ENCODE assay signal across 24 mouse cellular contexts in the genomic region with DNA sequence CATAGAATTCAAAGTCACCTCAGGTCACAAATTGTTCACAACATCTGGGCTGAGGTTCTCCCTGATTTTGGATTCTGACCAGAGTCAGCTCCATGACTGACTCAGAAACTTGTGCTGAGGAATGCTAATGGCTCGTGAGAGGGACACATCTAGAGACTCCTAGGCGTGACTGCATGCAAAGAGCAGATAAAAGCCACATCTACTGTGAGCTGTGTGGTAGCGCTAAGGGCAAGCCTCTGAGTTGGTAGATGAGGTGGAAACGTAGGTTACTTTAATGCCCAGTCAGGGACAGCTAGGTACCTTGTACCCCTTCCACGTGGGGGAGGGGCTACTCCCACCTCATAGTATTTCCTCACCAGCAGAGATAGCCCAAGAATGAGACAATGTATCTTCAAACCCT. TPM values are rescaled to one million over a fixed set of nuclear protein-coding genes. Genes with fewer than 3 reads are reported as not detected.
"Had no signal": no experiment of that assay in that cellular context is flagged by ENCODE, and none has a peak within 500 bp of the region (broad histone marks: within the 10 kb centered on the region; RNA-seq: fewer than 3 reads in every experiment).

No protein-coding gene starts in this region.

- H3K36me3 ChIP-seq: hindbrain, embryonic 15.5 days; kidney, embryonic 15.5 days; lung, embryonic 15.5 days; midbrain, embryonic 10.5 days; midbrain, embryonic 13.5 days; neural tube, embryonic 13.5 days had no signal

- H3K9ac ChIP-seq: hindbrain, embryonic 15.5 days; kidney, embryonic 15.5 days; lung, embryonic 15.5 days; midbrain, embryonic 13.5 days; neural tube, embryonic 13.5 days had no signal

- H3K27me3 ChIP-seq: hindbrain, embryonic 15.5 days; kidney, embryonic 15.5 days; lung, embryonic 15.5 days; midbrain, embryonic 13.5 days; neural tube, embryonic 13.5 days had no signal

- DNase-seq: kidney, adult 2 months; kidney, postnatal 14 days; kidney, postnatal 4 days; lung, adult 18-20 months; lung, postnatal 14 days; lung, postnatal 4 days; retina, postnatal 1 day; right cerebral cortex, postnatal 25 days; thymus, postnatal 25 days had no signal

- H3K27ac ChIP-seq: hindbrain, embryonic 15.5 days; kidney, embryonic 15.5 days; lung, embryonic 15.5 days; midbrain, embryonic 10.5 days; midbrain, embryonic 13.5 days; neural tube, embryonic 13.5 days had no signal

- H3K4me3 ChIP-seq: hindbrain, embryonic 15.5 days; kidney, embryonic 15.5 days; lung, embryonic 15.5 days; midbrain, embryonic 10.5 days; midbrain, embryonic 13.5 days; myocyte; neural tube, embryonic 13.5 days had no signal

- H3K9me3 ChIP-seq: hindbrain, embryonic 15.5 days; kidney, embryonic 15.5 days; lung, embryonic 15.5 days; midbrain, embryonic 10.5 days; midbrain, embryonic 13.5 days; neural tube, embryonic 13.5 days had no signal

- H3K4me1 ChIP-seq: hindbrain, embryonic 15.5 days; kidney, embryonic 15.5 days; lung, embryonic 15.5 days; midbrain, embryonic 10.5 days; midbrain, embryonic 13.5 days; neural tube, embryonic 13.5 days had no signal

- H3K4me2 ChIP-seq: hindbrain, embryonic 15.5 days; kidney, embryonic 15.5 days; lung, embryonic 15.5 days; midbrain, embryonic 13.5 days; neural tube, embryonic 13.5 days had no signal

- ATAC-seq: midbrain, embryonic 13.5 days; midbrain, embryonic 16.5 days had no signal

RNA-seq across cellular contexts. Expression of gene Unc5cl, which starts 29.1 kb away (rescaled TPM):
- polyA plus RNA-seq: hindbrain, embryonic 15.5 days; midbrain, embryonic 10.5 days; myocyte had no signal

RNA-seq across cellular contexts. Expression of gene Tspo2, which starts 32.4 kb away (rescaled TPM):
- total RNA-seq: layer of hippocampus, adult 18-20 months; left cerebral cortex, adult 18-20 months; left cerebral cortex, postnatal 25 days had no signal
- polyA plus RNA-seq: myocyte; testis, adult 2 months; urinary bladder, adult 2 months had no signal

RNA-seq across cellular contexts. Expression of gene Apobec2, which starts 51.0 kb away (rescaled TPM):
- total RNA-seq: layer of hippocampus, adult 18-20 months; left cerebral cortex, adult 18-20 months; left cerebral cortex, postnatal 25 days; monocyte, adult 5-6 weeks; neutrophil, adult 5-6 weeks had no signal
